Mouse (Mus musculus) liver, adult 2 months (tissue): Measurements from ENCODE around the gene Gpc6. TPM values are rescaled to one million over a fixed set of nuclear protein-coding genes. Genes with fewer than 3 reads are reported as not detected.
A peak's percentile ranks its signal among the peaks of the same experiment; 100 is the strongest.

Experiments
- DNase-seq: peaks from one replicate; pipeline ENCODE4 v3.0.0-alpha.2; 2011; ENCODE audit warnings: low read depth, low spot score; ENCODE audit errors: extremely low read depth
- H3K27ac ChIP-seq: fragments of 200-500 bp; replicated peaks from 2 replicates; pipeline ENCODE4 v1.5.1; 2012; ENCODE audit warnings: low read depth, mild to moderate bottlenecking, control low read depth, inconsistent platforms, low read length; ENCODE audit not compliant: insufficient read depth
- H3K27me3 ChIP-seq: fragments of 200-500 bp; 2 replicates; pipeline ENCODE4 v1.6.1; 2012; ENCODE audit warnings: mild to moderate bottlenecking, moderate library complexity, low read length, inconsistent platforms; ENCODE audit not compliant: control insufficient read depth, insufficient read depth
- H3K36me3 ChIP-seq: fragments of 200-500 bp; 2 replicates; pipeline ENCODE4 v1.6.1; 2012; ENCODE audit warnings: low read length, inconsistent platforms; ENCODE audit not compliant: control insufficient read depth, insufficient read depth
- H3K4me1 ChIP-seq: fragments of 200-500 bp; 2 replicates; pipeline ENCODE4 v1.6.1; 2011; ENCODE audit warnings: low read length; ENCODE audit not compliant: control insufficient read depth, insufficient read depth
- H3K4me3 ChIP-seq: fragments of 200-500 bp; 2 replicates; pipeline ENCODE4 v1.5.1; 2011; ENCODE audit warnings: low read depth, mild to moderate bottlenecking, control low read depth, low read length, moderate library complexity; ENCODE audit not compliant: insufficient read depth
- H3K79me2 ChIP-seq: fragments of 200-500 bp; 2 replicates; pipeline ENCODE4 v1.6.1; 2012; ENCODE audit warnings: inconsistent platforms, mild to moderate bottlenecking, low read length, moderate library complexity; ENCODE audit not compliant: control insufficient read depth, insufficient read depth
- H3K9ac ChIP-seq: fragments of 200-500 bp; 2 replicates; pipeline ENCODE4 v1.6.1; 2012; ENCODE audit warnings: low read depth, mild to moderate bottlenecking, control low read depth, inconsistent platforms, low read length
- CTCF ChIP-seq: fragments of 200-500 bp; IDR thresholded peaks from 2 replicates; pipeline ENCODE4 v1.5.1; 2011; ENCODE audit warnings: low read depth, low read length, control low read depth
- POLR2A ChIP-seq: fragments of 200-500 bp; IDR thresholded peaks from 2 replicates; pipeline ENCODE4 v1.6.1; 2011; ENCODE audit warnings: low read length, control low read depth; ENCODE audit not compliant: insufficient read depth; ENCODE audit errors: extremely low read depth
- whole genome bisulfite sequencing: fragments of 180-500 bp; shearing (Covaris S2); methylation state at CpG from one replicate; pipeline ENCODE4 v1.1.7; 2018; 5-methylcytosine and 5-hydroxymethylcytosine counted together
- polyA plus RNA-seq: library from polyadenylated mRNA; depleted of rRNA; stranded (reverse); fragments of >200 nt; gene quantifications from 2 replicates; pipeline ENCODE4 v1.2.3, GENCODE M21; 2012
- total RNA-seq: library from RNA; depleted of rRNA; stranded (reverse); fragments of >200 nt; gene quantifications from 2 replicates; pipeline ENCODE4 v1.2.3, GENCODE M21; 2014

Gpc6 gene
- total and polyA plus RNA-seq, 2 experiments: 0.88 to 2.6 TPM

DNA sequence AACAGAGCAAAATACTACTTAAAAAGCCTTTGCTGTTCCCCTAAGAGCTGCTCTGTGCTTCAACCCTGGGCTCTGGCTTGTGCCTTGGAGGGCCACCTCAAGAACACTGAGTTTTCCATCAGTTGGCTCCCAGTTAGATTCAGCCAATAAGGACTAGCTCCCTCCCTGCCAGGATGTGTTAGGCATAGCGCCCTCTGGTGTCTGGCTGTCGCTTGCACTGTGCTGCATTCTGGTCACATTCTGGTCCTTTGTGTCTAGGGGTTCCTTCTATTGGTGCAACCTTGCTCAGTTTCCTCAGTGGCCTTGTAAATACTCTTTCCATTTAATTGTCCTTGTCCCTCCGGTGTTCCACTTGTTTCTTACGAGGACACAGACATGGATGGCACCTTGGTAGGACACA is 1037.3 kb downstream of the Gpc6 start:
- 74% methylated on average over 4 of the region's 4 CpGs for WGBS
- Histone ChIP-seq H3K4me1 (no peaks in the 10 kb centered on the region), H3K27ac (no peak overlapping the region), H3K4me3 (no peak overlapping the region), H3K27me3 (no peaks in the 10 kb centered on the region), H3K9ac (no peak overlapping the region), H3K79me2 (no peaks in the 10 kb centered on the region), H3K36me3 (no peaks in the 10 kb centered on the region)
- TF ChIP-seq CTCF (peak; percentile 72), POLR2A (no peak)
- DNase-seq: peak; percentile 6

GRCm38 (mm10) chr14:117972576-117972975 is 1047.5 kb downstream of the Gpc6 start:
- DNase-seq: no peak
- 84% methylated on average over 5 of the region's 5 CpGs for WGBS
- no peak for TF ChIP-seq CTCF
- no peak for TF ChIP-seq POLR2A
- H3K9ac ChIP-seq: no peak overlapping the region
- no peaks in the 10 kb centered on the region for H3K4me1 ChIP-seq
- no peaks in the 10 kb centered on the region for H3K79me2 ChIP-seq
- no peaks in the 10 kb centered on the region for H3K27me3 ChIP-seq
- no peak overlapping the region for H3K4me3 ChIP-seq
- no peaks in the 10 kb centered on the region for H3K36me3 ChIP-seq
- no peak overlapping the region for H3K27ac ChIP-seq

- 96% methylated on average over 10 of the region's 10 CpGs for WGBS
- Histone ChIP-seq H3K36me3 (no peaks in the 10 kb centered on the region), H3K27me3 (no peaks in the 10 kb centered on the region), H3K9ac (no peak overlapping the region), H3K79me2 (no peaks in the 10 kb centered on the region), H3K27ac (no peak overlapping the region), H3K4me3 (no peak overlapping the region), H3K4me1 (no peaks in the 10 kb centered on the region)
- no peak for TF ChIP-seq POLR2A
- no peak for TF ChIP-seq CTCF
- DNase-seq: no peak
Measured at GRCm38 (mm10) chr14:117981532-117981931, 1056.4 kb downstream of the Gpc6 start.

DNA sequence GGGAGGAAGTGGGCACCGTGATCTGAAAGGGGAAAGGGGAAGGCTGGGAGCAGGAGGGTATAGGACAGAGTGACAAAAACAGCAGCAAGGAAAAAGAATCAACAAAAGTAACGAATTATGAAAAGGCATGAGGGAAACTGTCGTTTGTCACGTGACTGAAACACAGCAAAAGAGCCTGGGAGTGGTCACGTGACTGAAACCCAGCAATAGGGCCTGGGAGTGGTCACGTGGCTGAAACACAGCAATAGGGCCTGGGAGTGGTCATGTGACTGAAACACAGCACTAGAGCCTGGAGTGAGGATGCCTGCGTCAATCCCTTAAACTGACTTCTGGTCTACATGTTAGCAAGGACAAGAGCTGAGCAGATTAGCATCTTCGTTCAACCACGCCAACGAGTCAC is 1063.3 kb downstream of the Gpc6 start:
- 86% methylated on average over 10 of the region's 10 CpGs for WGBS
- TF ChIP-seq POLR2A: no peak
- TF ChIP-seq CTCF: no peak
- H3K4me3 ChIP-seq: no peak overlapping the region
- no peaks in the 10 kb centered on the region for H3K4me1 ChIP-seq
- no peak overlapping the region for H3K27ac ChIP-seq
- H3K36me3 ChIP-seq: no peaks in the 10 kb centered on the region
- no peak overlapping the region for H3K9ac ChIP-seq
- no peaks in the 10 kb centered on the region for H3K27me3 ChIP-seq
- DNase-seq: no peak
- no peaks in the 10 kb centered on the region for H3K79me2 ChIP-seq

GRCm38 (mm10) chr14:117990203-117990602 is 1065.1 kb downstream of the Gpc6 start:
- H3K4me1 ChIP-seq: no peaks in the 10 kb centered on the region
- WGBS: 66% methylated on average over 8 of the region's 8 CpGs
- H3K9ac ChIP-seq: no peak overlapping the region
- TF ChIP-seq POLR2A (no peak), CTCF (no peak)
- H3K27ac ChIP-seq: no peak overlapping the region
- no peak overlapping the region for H3K4me3 ChIP-seq
- no peak for DNase-seq
- no peaks in the 10 kb centered on the region for H3K27me3 ChIP-seq
- no peaks in the 10 kb centered on the region for H3K79me2 ChIP-seq
- H3K36me3 ChIP-seq: no peaks in the 10 kb centered on the region

- no peak overlapping the region for H3K9ac ChIP-seq
- no peak overlapping the region for H3K4me3 ChIP-seq
- no peaks in the 10 kb centered on the region for H3K36me3 ChIP-seq
- no peak for DNase-seq
- no peaks in the 10 kb centered on the region for H3K4me1 ChIP-seq
- TF ChIP-seq CTCF (no peak), POLR2A (no peak)
- WGBS: 67% methylated on average over 8 of the region's 8 CpGs
- H3K27ac ChIP-seq: no peak overlapping the region
- no peaks in the 10 kb centered on the region for H3K79me2 ChIP-seq
- no peaks in the 10 kb centered on the region for H3K27me3 ChIP-seq
Measured at GRCm38 (mm10) chr14:117992600-117993256, 1067.6 kb downstream of the Gpc6 start.
